14 mouse cellular contexts compared by ENCODE assay signal in genomic region chr4:140922508-140922907, GRCm38 (mm10).
"Had no signal": no experiment of that assay in that cellular context is flagged by ENCODE, and none has a peak within 500 bp of the region (broad histone marks: within the 10 kb centered on the region; RNA-seq: fewer than 3 reads in every experiment).

No protein-coding gene starts in this region.

- H3K4me3 ChIP-seq: kidney, embryonic 15.5 days; limb, embryonic 13.5 days; liver, embryonic 15.5 days; midbrain, embryonic 13.5 days; neural tube, embryonic 15.5 days; stomach, embryonic 15.5 days had no signal

- H3K27ac ChIP-seq: limb, embryonic 13.5 days; liver, embryonic 15.5 days; midbrain, embryonic 13.5 days; neural tube, embryonic 15.5 days; stomach, embryonic 15.5 days had no signal

- ATAC-seq: lung, postnatal 0 days; midbrain, embryonic 13.5 days had no signal

- H3K4me1 ChIP-seq: midbrain, embryonic 13.5 days; neural tube, embryonic 15.5 days; stomach, embryonic 15.5 days had no signal

- H3K9ac ChIP-seq: kidney, embryonic 15.5 days; limb, embryonic 13.5 days; liver, embryonic 15.5 days; midbrain, embryonic 13.5 days; neural tube, embryonic 15.5 days; stomach, embryonic 15.5 days had no signal

- H3K4me2 ChIP-seq: kidney, embryonic 15.5 days; limb, embryonic 13.5 days; liver, embryonic 15.5 days; midbrain, embryonic 13.5 days; neural tube, embryonic 15.5 days; stomach, embryonic 15.5 days had no signal

- H3K9me3 ChIP-seq: kidney, embryonic 15.5 days; limb, embryonic 13.5 days; liver, embryonic 15.5 days; midbrain, embryonic 13.5 days; neural tube, embryonic 15.5 days; stomach, embryonic 15.5 days had no signal

- H3K27me3 ChIP-seq: kidney, embryonic 15.5 days; neural tube, embryonic 15.5 days; stomach, embryonic 15.5 days had no signal

- DNase-seq: kidney, adult 2 months; kidney, postnatal 14 days; lung, adult 2 months; lung, postnatal 36 days; right cerebral cortex, adult 18-20 months; right cerebral cortex, postnatal 4 days; thymus, postnatal 36 days had no signal

- H3K36me3 ChIP-seq: kidney, embryonic 15.5 days; limb, embryonic 13.5 days; liver, embryonic 15.5 days; midbrain, embryonic 13.5 days; neural tube, embryonic 15.5 days; stomach, embryonic 15.5 days had no signal
